Mouse (Mus musculus) stomach, embryonic 16.5 days (tissue): Measurements from ENCODE around the gene Exog. TPM values are rescaled to one million over a fixed set of nuclear protein-coding genes. Genes with fewer than 3 reads are reported as not detected.
A peak's percentile ranks its signal among the peaks of the same experiment; 100 is the strongest.

Experiments
- ATAC-seq: fragments of 200-750 bp; cut with Nextera tagmentation; 2 replicates; pipeline ENCODE4 v1.8.0; 2017; ENCODE audit warnings: moderate number of reproducible peaks, moderate TSS enrichment; ENCODE audit not compliant: insufficient read depth, low FRiP score
- H3K27ac ChIP-seq: fragments of 300-500 bp; sonication (generic); 2 replicates; pipeline ENCODE4 v1.5.1; 2014; ENCODE audit warnings: low read length
- H3K27me3 ChIP-seq: fragments of 300-500 bp; sonication (generic); 2 replicates; pipeline ENCODE4 v1.6.1; 2014; ENCODE audit warnings: low read length, control low read depth, mixed read lengths; ENCODE audit not compliant: control insufficient read depth, insufficient read depth
- H3K36me3 ChIP-seq: fragments of 300-500 bp; sonication (generic); 2 replicates; pipeline ENCODE4 v1.6.1; 2014; ENCODE audit warnings: low read length; ENCODE audit not compliant: control insufficient read depth, insufficient read depth
- H3K4me1 ChIP-seq: fragments of 300-500 bp; sonication (generic); 2 replicates; pipeline ENCODE4 v1.6.1; 2014; ENCODE audit warnings: low read length, control low read depth, mixed read lengths; ENCODE audit not compliant: control insufficient read depth, insufficient read depth
- H3K4me2 ChIP-seq: fragments of 300-500 bp; sonication (generic); 2 replicates; pipeline ENCODE4 v1.6.1; 2014; ENCODE audit warnings: low read depth, low read length, mixed read lengths
- H3K4me3 ChIP-seq: fragments of 300-500 bp; sonication (generic); replicated peaks from 2 replicates; pipeline ENCODE4 v1.5.1; 2014; ENCODE audit warnings: mild to moderate bottlenecking, low read length
- H3K9ac ChIP-seq: fragments of 300-500 bp; sonication (generic); 2 replicates; pipeline ENCODE4 v1.6.1; 2014; ENCODE audit warnings: low read length
- H3K9me3 ChIP-seq: fragments of 300-500 bp; sonication (generic); replicated peaks from 2 replicates; pipeline ENCODE4 v1.6.1; 2016; ENCODE audit warnings: low read length, control low read depth; ENCODE audit not compliant: control insufficient read depth
- WGBS: fragments of 180-500 bp; shearing (Covaris S2); extraction: QIAGEN DNeasy Blood & Tissue Kit; methylation state at CpG from one replicate; pipeline ENCODE4 v1.1.7; 2014; 5-methylcytosine and 5-hydroxymethylcytosine counted together
- polyA plus RNA-seq: library from polyadenylated mRNA; unstranded; fragments of >200 nt; fragmentation: Nextera tagmentation; extraction: Ambion mirVana; gene quantifications from 2 replicates; pipeline ENCODE4 v1.2.1, GENCODE M21; 2015

Exog gene
- polyA plus RNA-seq, 1 experiment from 2014 or later: 21.5 TPM

- no peak overlapping the region for H3K9ac ChIP-seq
- 87% methylated on average over 1 of the region's 1 CpGs for WGBS
- no peak for ATAC-seq
- H3K4me3 ChIP-seq: no peak overlapping the region
- no peaks in the 10 kb centered on the region for H3K27me3 ChIP-seq
- H3K4me1 ChIP-seq: no peaks in the 10 kb centered on the region
- H3K9me3 ChIP-seq: no peaks in the 10 kb centered on the region
- no peaks in the 10 kb centered on the region for H3K36me3 ChIP-seq
- H3K4me2 ChIP-seq: no peak overlapping the region
- H3K27ac ChIP-seq: no peak overlapping the region
Measured at GRCm38 (mm10) chr9:119473011-119473410, 28.3 kb downstream of the Exog start.

- no peak overlapping the region for H3K27ac ChIP-seq
- WGBS: 76% methylated on average over 9 of the region's 9 CpGs
- H3K4me3 ChIP-seq: no peak overlapping the region
- H3K9ac ChIP-seq: no peak overlapping the region
- H3K9me3 ChIP-seq: no peaks in the 10 kb centered on the region
- ATAC-seq: no peak
- no peaks in the 10 kb centered on the region for H3K27me3 ChIP-seq
- no peaks in the 10 kb centered on the region for H3K36me3 ChIP-seq
- H3K4me2 ChIP-seq: no peak overlapping the region
- H3K4me1 ChIP-seq: no peaks in the 10 kb centered on the region
Measured at GRCm38 (mm10) chr9:119473608-119474164, 28.9 kb downstream of the Exog start.

GRCm38 (mm10) chr9:119474717-119475611, 30.2 kb downstream of the Exog start:
- H3K36me3 ChIP-seq: no peaks in the 10 kb centered on the region
- ATAC-seq: no peak
- no peak overlapping the region for H3K27ac ChIP-seq
- no peak overlapping the region for H3K4me3 ChIP-seq
- no peak overlapping the region for H3K4me2 ChIP-seq
- no peak overlapping the region for H3K9ac ChIP-seq
- H3K4me1 ChIP-seq: no peaks in the 10 kb centered on the region
- WGBS: 57% methylated on average over 15 of the region's 15 CpGs
- no peaks in the 10 kb centered on the region for H3K9me3 ChIP-seq
- no peaks in the 10 kb centered on the region for H3K27me3 ChIP-seq

GRCm38 (mm10) chr9:119477754-119478153, 33.0 kb downstream of the Exog start:
- no peaks in the 10 kb centered on the region for H3K4me1 ChIP-seq
- no peak overlapping the region for H3K27ac ChIP-seq
- H3K36me3 ChIP-seq: no peaks in the 10 kb centered on the region
- H3K4me2 ChIP-seq: no peak overlapping the region
- H3K4me3 ChIP-seq: no peak overlapping the region
- no peaks in the 10 kb centered on the region for H3K9me3 ChIP-seq
- ATAC-seq: peak; percentile 30; the same call in 1 of the 2 replicates
- WGBS: 40% methylated on average over 6 of the region's 6 CpGs
- no peaks in the 10 kb centered on the region for H3K27me3 ChIP-seq
- H3K9ac ChIP-seq: no peak overlapping the region

GRCm38 (mm10) chr9:119478345-119478744, 33.6 kb downstream of the Exog start:
- Histone ChIP-seq H3K4me1 (no peaks in the 10 kb centered on the region), H3K9ac (no peak overlapping the region), H3K27ac (no peak overlapping the region), H3K4me2 (no peak overlapping the region), H3K4me3 (no peak overlapping the region), H3K36me3 (no peaks in the 10 kb centered on the region), H3K9me3 (no peaks in the 10 kb centered on the region), H3K27me3 (no peaks in the 10 kb centered on the region)
- 81% methylated on average over 11 of the region's 11 CpGs for WGBS
- ATAC-seq: no peak

GRCm38 (mm10) chr9:119479297-119479696, 34.6 kb downstream of the Exog start:
- no peak overlapping the region for H3K9ac ChIP-seq
- no peak overlapping the region for H3K27ac ChIP-seq
- H3K4me1 ChIP-seq: no peaks in the 10 kb centered on the region
- no peaks in the 10 kb centered on the region for H3K9me3 ChIP-seq
- H3K27me3 ChIP-seq: no peaks in the 10 kb centered on the region
- H3K4me3 ChIP-seq: no peak overlapping the region
- H3K36me3 ChIP-seq: no peaks in the 10 kb centered on the region
- no peak for ATAC-seq
- 37% methylated on average over 8 of the region's 8 CpGs for WGBS
- H3K4me2 ChIP-seq: no peak overlapping the region

- H3K4me1 ChIP-seq: no peaks in the 10 kb centered on the region
- no peak overlapping the region for H3K27ac ChIP-seq
- 75% methylated on average over 4 of the region's 4 CpGs for WGBS
- ATAC-seq: no peak
- H3K27me3 ChIP-seq: no peaks in the 10 kb centered on the region
- H3K4me3 ChIP-seq: no peak overlapping the region
- no peak overlapping the region for H3K4me2 ChIP-seq
- no peaks in the 10 kb centered on the region for H3K36me3 ChIP-seq
- H3K9me3 ChIP-seq: no peaks in the 10 kb centered on the region
- H3K9ac ChIP-seq: no peak overlapping the region
Measured at GRCm38 (mm10) chr9:119481612-119482011, 36.9 kb downstream of the Exog start.

GRCm38 (mm10) chr9:119483554-119484353, 39.0 kb downstream of the Exog start:
- no peaks in the 10 kb centered on the region for H3K9me3 ChIP-seq
- no peak overlapping the region for H3K4me2 ChIP-seq
- H3K4me1 ChIP-seq: no peaks in the 10 kb centered on the region
- no peak overlapping the region for H3K4me3 ChIP-seq
- H3K27me3 ChIP-seq: no peaks in the 10 kb centered on the region
- no peak overlapping the region for H3K27ac ChIP-seq
- H3K9ac ChIP-seq: no peak overlapping the region
- WGBS: 44% methylated on average over 23 of the region's 23 CpGs
- H3K36me3 ChIP-seq: no peaks in the 10 kb centered on the region
- ATAC-seq: no peak

GRCm38 (mm10) chr9:119484420-119484819, 39.7 kb downstream of the Exog start:
- Histone ChIP-seq H3K4me3 (no peak overlapping the region), H3K9ac (no peak overlapping the region), H3K27ac (no peak overlapping the region), H3K9me3 (no peaks in the 10 kb centered on the region), H3K27me3 (no peaks in the 10 kb centered on the region), H3K4me2 (no peak overlapping the region), H3K4me1 (no peaks in the 10 kb centered on the region), H3K36me3 (no peaks in the 10 kb centered on the region)
- 56% methylated on average over 9 of the region's 9 CpGs for WGBS
- ATAC-seq: no peak
